Comparison of ENCODE assay signal across 15 mouse cellular contexts in genomic region chr4:12799564-12799963, GRCm38 (mm10).
DNase-seq lines count a peak whose midpoint lies in the region; ATAC-seq and TF ChIP-seq lines count a peak whose summit lies in the region.
"Had no signal": no experiment of that assay in that cellular context is flagged by ENCODE, and none has a peak within 500 bp of the region (broad histone marks: within the 10 kb centered on the region; RNA-seq: fewer than 3 reads in every experiment).

No protein-coding gene starts in this region.

- no peaks in the 10 kb centered on the region for H3K9me3 ChIP-seq in embryonic facial prominence, embryonic 11.5 days (replicated peaks; ENCODE audit: control insufficient read depth, low read length)
- H3K9me3 ChIP-seq: intestine, embryonic 15.5 days; limb, embryonic 15.5 days; midbrain, embryonic 12.5 days; neural tube, embryonic 12.5 days had no signal

- no peaks in the 10 kb centered on the region for H3K4me1 ChIP-seq in embryonic facial prominence, embryonic 11.5 days (ENCODE audit: control insufficient read depth, insufficient read depth, low read length)
- H3K4me1 ChIP-seq: intestine, embryonic 15.5 days; limb, embryonic 15.5 days; midbrain, embryonic 12.5 days; neural tube, embryonic 12.5 days had no signal

- TF ChIP-seq CTCF in layer of hippocampus, adult 2 months (conservative IDR thresholded peaks at IDR 0.05): no peak

- no peaks in the 10 kb centered on the region for H3K36me3 ChIP-seq in embryonic facial prominence, embryonic 11.5 days (replicated peaks; ENCODE audit: control insufficient read depth, insufficient read depth, low read depth, low read length)
- H3K36me3 ChIP-seq: intestine, embryonic 15.5 days; limb, embryonic 15.5 days; midbrain, embryonic 12.5 days; neural tube, embryonic 12.5 days had no signal

- no peak overlapping the region for H3K4me3 ChIP-seq in embryonic facial prominence, embryonic 11.5 days (ENCODE audit: low read depth, low read length)
- no peak overlapping the region for H3K4me3 ChIP-seq in layer of hippocampus, adult 2 months
- H3K4me3 ChIP-seq: intestine, embryonic 15.5 days; limb, embryonic 15.5 days; midbrain, embryonic 12.5 days; neural tube, embryonic 12.5 days had no signal

- H3K27ac ChIP-seq in embryonic facial prominence, embryonic 11.5 days (replicated peaks; ENCODE audit: low read depth, low read length): no peak overlapping the region
- H3K27ac ChIP-seq in layer of hippocampus, adult 2 months: peak overlapping the region; percentile 81
- H3K27ac ChIP-seq: intestine, embryonic 15.5 days; limb, embryonic 15.5 days; midbrain, embryonic 12.5 days; neural tube, embryonic 12.5 days; stomach, postnatal 0 days had no signal

- ATAC-seq in embryonic facial prominence, embryonic 11.5 days (replicated peaks; ENCODE audit: insufficient number of reproducible peaks, low FRiP score, low TSS enrichment, low read depth): no peak
- ATAC-seq: intestine, embryonic 15.5 days had no signal

- 63% methylated on average over 5 of the region's 5 CpGs for WGBS in embryonic facial prominence, embryonic 11.5 days

- intact Hi-C loops in left cerebral cortex, postnatal 14 days (cut with DNase I): no loop called here

- DNase-seq in brain, adult 2 months (ENCODE audit: low read depth, low spot score): peak; percentile 91
- peak; percentile 25 for DNase-seq in embryonic facial prominence, embryonic 11.5 days (ENCODE audit: low spot score)
- peak; percentile 50 to 72 for DNase-seq in layer of hippocampus, adult 2 months (ENCODE audit: low spot score in 2 of 2)
- DNase-seq in left cerebral cortex, postnatal 14 days (ENCODE audit: low spot score in 2 of 2): peak; percentile 54 to 84
- DNase-seq in gastrocnemius, postnatal 25 days: no peak
- DNase-seq in B cell, adult 2 months: no peak
- DNase-seq in adrenal gland, postnatal 4 days (ENCODE audit: low spot score in 2 of 2): no peak
- DNase-seq: adrenal gland, postnatal 10 days; cerebellum, adult 11-12 months had no signal

- no peaks in the 10 kb centered on the region for H3K27me3 ChIP-seq in embryonic facial prominence, embryonic 11.5 days (ENCODE audit: control insufficient read depth, insufficient read depth, low read length)
- H3K27me3 ChIP-seq: CH12.LX; intestine, embryonic 15.5 days; limb, embryonic 15.5 days; midbrain, embryonic 12.5 days; neural tube, embryonic 12.5 days had no signal

- no peak overlapping the region for H3K9ac ChIP-seq in embryonic facial prominence, embryonic 11.5 days (replicated peaks; ENCODE audit: low read length)
- H3K9ac ChIP-seq: intestine, embryonic 15.5 days; limb, embryonic 15.5 days; midbrain, embryonic 12.5 days; neural tube, embryonic 12.5 days had no signal

- H3K4me2 ChIP-seq in embryonic facial prominence, embryonic 11.5 days (ENCODE audit: low read depth, low read length): no peak overlapping the region
- H3K4me2 ChIP-seq: intestine, embryonic 15.5 days; limb, embryonic 15.5 days; midbrain, embryonic 12.5 days; neural tube, embryonic 12.5 days had no signal

Comparison
In these comparisons a context has a peak if more than half of its experiments do, and no peak if none do; other contexts are left out.
1. DNase-seq: peak in brain, adult 2 months (single experiment), embryonic facial prominence, embryonic 11.5 days (single experiment), layer of hippocampus, adult 2 months (2 of 2) and left cerebral cortex, postnatal 14 days (2 of 2); none in gastrocnemius, postnatal 25 days (single experiment), B cell, adult 2 months (0 of 2) and adrenal gland, postnatal 4 days (0 of 2).